Mouse (Mus musculus) hindbrain, embryonic 16.5 days (tissue): ENCODE measurements around the gene Rabep1. TPM values are rescaled to one million over a fixed set of nuclear protein-coding genes. Genes with fewer than 3 reads are reported as not detected.

ENCODE experiments used
- polyA plus RNA-seq: library from polyadenylated mRNA; unstranded; fragments of >200 nt; fragmentation: Nextera tagmentation; extraction: Ambion mirVana; gene quantifications from 2 replicates; pipeline ENCODE4 v1.2.1, GENCODE M21; 2015

Gene Rabep1
- polyA plus RNA-seq, 1 experiment from 2014 or later = 88.1 TPM

Other genes starting within 250 kb of the Rabep1 start
- gene 4930544D05Rik, start 228.9 kb upstream of the Rabep1 start, polyA plus RNA-seq = not detected in 2 replicates
- not detected in 2 replicates for gene Chrne, start 225.6 kb upstream of the Rabep1 start, polyA plus RNA-seq
- gene Gp1ba, start 205.7 kb upstream of the Rabep1 start, polyA plus RNA-seq = 0.19 and 0.29 TPM in 2 replicates
- 105 and 110 TPM in 2 replicates for gene Rnf167, start 197.5 kb upstream of the Rabep1 start, polyA plus RNA-seq
- gene Slc25a11, start 197.3 kb upstream of the Rabep1 start, polyA plus RNA-seq = 185 and 191 TPM in 2 replicates
- gene Pfn1, start 190.1 kb upstream of the Rabep1 start, polyA plus RNA-seq = 638 and 764 TPM in 2 replicates
- gene Eno3, start 187.6 kb upstream of the Rabep1 start, polyA plus RNA-seq = 6.0 and 16.3 TPM in 2 replicates
- gene Spag7, start 175.4 kb upstream of the Rabep1 start, polyA plus RNA-seq = 151 and 161 TPM in 2 replicates
- 26.3 and 31.5 TPM in 2 replicates for gene Camta2, start 156.7 kb upstream of the Rabep1 start, polyA plus RNA-seq
- gene Inca1, start 144.6 kb upstream of the Rabep1 start, polyA plus RNA-seq = 1.2 and 1.4 TPM in 2 replicates
- gene Kif1c, start 144.2 kb upstream of the Rabep1 start, polyA plus RNA-seq = 1.3 and 1.6 TPM in 2 replicates
- 16.4 and 17.1 TPM in 2 replicates for gene Zfp3, start 80.6 kb upstream of the Rabep1 start, polyA plus RNA-seq
- gene Scimp, start 32.2 kb upstream of the Rabep1 start, polyA plus RNA-seq = 0.19 TPM in 1 of 2 replicates, not detected in the other
- 108 and 116 TPM in 2 replicates for gene Nup88, start 125.2 kb downstream of the Rabep1 start, polyA plus RNA-seq
- 69.6 and 69.8 TPM in 2 replicates for gene Rpain, start 125.4 kb downstream of the Rabep1 start, polyA plus RNA-seq
- gene C1qbp, start 138.2 kb downstream of the Rabep1 start, polyA plus RNA-seq = 179 and 184 TPM in 2 replicates
- 12.4 and 14.7 TPM in 2 replicates for gene Dhx33, start 159.7 kb downstream of the Rabep1 start, polyA plus RNA-seq
- gene Mis12, start 174.8 kb downstream of the Rabep1 start, polyA plus RNA-seq = 32.3 and 33.4 TPM in 2 replicates
- gene Derl2, start 175.1 kb downstream of the Rabep1 start, polyA plus RNA-seq = 30.9 and 32.9 TPM in 2 replicates
- 661 and 685 TPM in 2 replicates for gene 6330403K07Rik, start 188.7 kb downstream of the Rabep1 start, polyA plus RNA-seq